ENCODE assay signal across 8 mouse cellular contexts in the genomic region with DNA sequence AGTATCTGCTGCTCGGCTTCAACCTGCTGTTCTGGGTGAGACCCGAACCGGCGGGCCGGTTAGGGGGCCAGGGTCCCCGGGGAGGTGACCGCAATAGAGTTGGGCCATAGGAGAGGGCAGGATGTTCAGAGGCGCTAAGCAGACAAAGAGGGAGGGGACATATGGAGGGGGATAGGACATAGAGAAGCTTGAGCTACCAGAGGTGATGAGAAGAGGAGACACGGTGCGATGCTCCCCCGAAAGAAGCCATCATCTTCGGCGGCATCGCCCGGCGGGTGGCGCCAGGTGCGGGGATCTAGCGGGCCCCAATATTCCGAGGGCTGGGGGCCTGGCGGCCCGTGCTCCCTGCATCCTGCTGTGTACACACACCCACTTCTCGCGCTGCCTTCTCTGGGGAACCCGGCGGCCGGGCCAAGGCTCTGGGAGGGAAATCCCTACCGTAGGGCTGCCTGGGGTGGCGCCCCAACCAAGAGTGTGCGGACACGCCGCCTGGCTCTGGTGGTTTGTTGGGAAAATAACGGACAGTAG. TPM values are rescaled to one million over a fixed set of nuclear protein-coding genes. Genes with fewer than 3 reads are reported as not detected.
A peak's percentile ranks its signal among the peaks of the same experiment; 100 is the strongest.
DNase-seq lines count a peak whose midpoint lies in the region; ATAC-seq lines count a peak whose summit lies in the region.

No protein-coding gene starts in this region.

- no peaks in the 10 kb centered on the region for H3K27me3 ChIP-seq in heart, embryonic 11.5 days (ENCODE audit: control insufficient read depth, insufficient read depth, low read length)
- peaks cover 45% of the 10 kb centered on the region for H3K27me3 ChIP-seq in liver, embryonic 13.5 days

- DNase-seq in heart, adult 11 months: no peak
- DNase-seq in ES-CJ7 (ENCODE audit: low read depth, low spot score): peak; percentile 40
- peak; percentile 26 for DNase-seq in embryo, embryonic 11.5 days (ENCODE audit: low read depth, low spot score)
- DNase-seq in heart, postnatal 14 days: peak; percentile 57 to 63
- no peak for DNase-seq in liver, embryonic 13.5 days
- peak; percentile 61 for DNase-seq in naive thymus-derived CD4-positive, alpha-beta T cell, adult 2 months (ENCODE audit: low read depth)
- peak; percentile 78 for DNase-seq in thymus, postnatal 4 days

- peak overlapping the region; percentile 83 for H3K4me3 ChIP-seq in heart, embryonic 11.5 days (ENCODE audit: low read depth, low read length)
- peak overlapping the region; percentile 61 for H3K4me3 ChIP-seq in liver, embryonic 13.5 days (replicated peaks)

- no peaks in the 10 kb centered on the region for H3K36me3 ChIP-seq in heart, embryonic 11.5 days (ENCODE audit: control insufficient read depth, insufficient read depth, low read length)
- H3K36me3 ChIP-seq in liver, embryonic 13.5 days: no peaks in the 10 kb centered on the region

- peak; percentile 56 for ATAC-seq in heart, embryonic 11.5 days (replicated peaks; ENCODE audit: insufficient number of reproducible peaks, low FRiP score, low TSS enrichment)
- peak; percentile 54 for ATAC-seq in liver, embryonic 13.5 days (ENCODE audit: low read depth)

- no peaks in the 10 kb centered on the region for H3K9me3 ChIP-seq in heart, embryonic 11.5 days (replicated peaks; ENCODE audit: control insufficient read depth, low read length)
- no peaks in the 10 kb centered on the region for H3K9me3 ChIP-seq in liver, embryonic 13.5 days (replicated peaks)

- intact Hi-C loops in heart, postnatal 14 days (cut with DNase I): no loop called here

- H3K9ac ChIP-seq in heart, embryonic 11.5 days (ENCODE audit: low read depth, low read length): peak overlapping the region; percentile 93
- peak overlapping the region; percentile 49; the same call in 1 of the 2 replicates for H3K9ac ChIP-seq in liver, embryonic 13.5 days

- peak overlapping the region; percentile 98 for H3K27ac ChIP-seq in heart, embryonic 11.5 days (ENCODE audit: low read depth, low read length)
- no peak overlapping the region for H3K27ac ChIP-seq in liver, embryonic 13.5 days

- peak overlapping the region; percentile 86 for H3K4me2 ChIP-seq in heart, embryonic 11.5 days
- peak overlapping the region; percentile 73 for H3K4me2 ChIP-seq in liver, embryonic 13.5 days

- peaks cover 36% of the 10 kb centered on the region for H3K4me1 ChIP-seq in heart, embryonic 11.5 days (ENCODE audit: control insufficient read depth, insufficient read depth, low read length)
- H3K4me1 ChIP-seq in liver, embryonic 13.5 days (replicated peaks): peaks cover 16% of the 10 kb centered on the region

- 1% methylated on average over 33 of the region's 33 CpGs for WGBS in heart, embryonic 11.5 days (ENCODE audit: insufficient replicate concordance)
- WGBS in liver, embryonic 13.5 days (ENCODE audit: insufficient replicate concordance): under 1% methylated on average over 33 of the region's 33 CpGs

RNA-seq across cellular contexts. Expression of a gene that starts 0.8 kb away (rescaled TPM):
- polyA plus RNA-seq in heart, embryonic 11.5 days (2014; fragmentation: Nextera tagmentation; extraction: Ambion mirVana): 34.3 and 40.9 TPM in 2 replicates
- total RNA-seq in heart, postnatal 14 days (2021): 10 to 100 TPM; 21.8 to 22.1 TPM
- polyA plus RNA-seq in liver, embryonic 13.5 days (2015; fragmentation: Nextera tagmentation; extraction: Ambion mirVana): 1.9 and 2.1 TPM in 2 replicates

RNA-seq across cellular contexts. Expression of a gene that starts 47.4 kb away (rescaled TPM):
- polyA plus RNA-seq in heart, embryonic 11.5 days (2014; fragmentation: Nextera tagmentation; extraction: Ambion mirVana): 0.13 and 0.17 TPM in 2 replicates
- not detected for total RNA-seq in heart, postnatal 14 days (2021)
- polyA plus RNA-seq in liver, embryonic 13.5 days (2015; fragmentation: Nextera tagmentation; extraction: Ambion mirVana): 0.15 TPM in 1 of 2 replicates, not detected in the other

Comparison
In these comparisons a context has a peak if more than half of its experiments do, and no peak if none do; other contexts are left out.
1. DNase-seq: peak in ES-CJ7 (single experiment), embryo, embryonic 11.5 days (single experiment), heart, postnatal 14 days (2 of 2), naive thymus-derived CD4-positive, alpha-beta T cell, adult 2 months (single experiment) and thymus, postnatal 4 days (single experiment); none in heart, adult 11 months (single experiment) and liver, embryonic 13.5 days (single experiment).
2. RNA of a gene that starts 0.8 kb away (polyA plus RNA-seq): 34.3 to 40.9 TPM in heart, embryonic 11.5 days; 1.9 to 2.1 TPM in liver, embryonic 13.5 days; every median in the first group is over 10 times any median in the second.